Mouse (Mus musculus) frontal cortex, postnatal 36 days (tissue): ENCODE results near the gene 1700057G04Rik.
"Not testable (repeated sequence)": the region's sequence is repeated elsewhere in the genome, so short reads cannot be mapped to it uniquely, and the experiment has no call there.

Experiments
- DNase-seq, 2 experiments: peaks; one replicate each; pipeline ENCODE4 v3.0.0; 2022; ENCODE audit warnings: low spot score in 2 of 2

1700057G04Rik gene

DNA sequence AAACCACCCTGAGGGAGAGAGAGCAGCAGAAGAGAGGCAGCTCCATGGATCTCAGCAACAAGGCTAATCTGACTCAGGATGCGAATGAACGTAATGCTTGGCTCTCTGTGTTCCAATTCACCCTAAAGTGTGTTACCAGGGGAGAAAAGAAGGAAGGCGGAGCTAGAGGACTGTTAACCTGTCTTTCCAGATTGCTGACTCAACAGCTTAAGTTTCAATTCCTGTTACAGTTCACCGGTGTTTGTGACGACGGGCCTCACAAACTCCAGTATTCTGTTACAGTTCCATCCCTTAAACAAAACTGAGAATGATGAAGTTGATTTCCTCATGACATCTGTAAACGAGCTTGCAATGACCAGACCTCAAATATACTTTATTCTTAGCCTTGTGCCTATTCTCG lies 4.1 kb upstream of the 1700057G04Rik start:
- no peak for DNase-seq

DNA sequence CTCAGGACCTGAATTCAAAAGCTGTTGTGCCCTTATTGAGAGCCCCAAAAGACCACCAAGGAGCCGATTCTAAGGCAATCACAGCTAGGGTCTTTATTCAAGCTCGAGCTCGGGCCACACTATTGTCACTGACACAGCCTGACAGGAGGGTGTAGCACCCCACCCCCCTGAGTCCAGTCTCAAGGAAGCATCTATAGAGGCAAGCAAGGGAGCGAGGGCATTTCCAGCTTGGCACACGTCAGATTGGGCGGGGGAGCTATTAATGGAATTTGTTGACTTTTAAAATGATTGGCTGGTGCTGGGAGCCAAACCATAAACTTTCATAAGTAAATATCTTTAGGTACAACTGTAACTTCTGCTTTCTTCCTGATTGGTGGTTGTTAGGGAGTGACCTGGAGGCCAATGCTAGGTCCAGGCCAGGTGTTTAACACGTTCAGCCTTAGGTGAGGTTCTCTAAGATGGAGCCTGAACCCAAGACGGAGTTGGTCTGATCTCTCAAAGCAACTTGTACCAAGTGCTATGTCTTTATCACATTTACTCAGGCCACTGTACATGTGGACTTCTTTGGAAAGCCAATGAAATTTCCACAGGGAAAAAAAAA lies 3.5 kb upstream of the 1700057G04Rik start:
- no peak for DNase-seq

DNA sequence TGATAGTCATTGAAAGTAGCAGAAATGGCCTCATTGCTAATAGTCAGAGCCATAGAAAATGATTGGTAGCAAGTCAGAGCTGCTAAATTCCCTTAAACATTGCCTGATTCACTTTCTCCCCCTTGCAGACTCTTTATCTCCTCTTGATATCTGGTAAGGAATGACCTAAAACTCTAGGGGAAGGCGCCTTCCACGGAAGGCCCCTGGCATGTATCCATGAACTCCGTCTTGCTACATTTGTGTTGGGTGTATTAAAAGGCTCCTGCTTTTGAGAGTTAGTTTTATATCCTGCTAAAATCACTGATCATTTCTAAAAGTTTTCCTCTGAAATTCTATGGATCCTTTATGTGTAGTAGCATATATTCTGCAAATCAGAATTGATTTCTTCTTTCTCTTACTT lies 7.6 kb downstream of the 1700057G04Rik start:
- no peak for DNase-seq

DNA sequence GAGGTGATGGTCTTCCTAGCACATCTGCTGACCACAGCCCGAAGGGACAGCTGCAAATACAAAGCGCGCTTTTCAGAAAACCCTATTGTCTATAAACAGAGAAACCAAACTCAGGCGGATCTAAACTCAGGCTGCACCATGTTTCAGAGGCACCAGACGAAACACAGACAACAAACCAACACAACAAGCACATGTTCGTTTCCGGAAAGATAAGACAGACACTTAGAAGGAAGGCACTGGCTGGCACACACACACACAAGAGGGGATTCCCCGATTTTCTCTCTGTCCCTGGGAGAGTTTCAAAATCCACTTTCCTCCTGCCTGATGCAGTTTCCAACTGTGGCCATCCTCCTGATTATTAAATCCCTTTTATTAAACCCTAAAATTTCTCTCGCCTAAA lies 16.8 kb downstream of the 1700057G04Rik start:
- not testable (repeated sequence) for DNase-seq

DNA sequence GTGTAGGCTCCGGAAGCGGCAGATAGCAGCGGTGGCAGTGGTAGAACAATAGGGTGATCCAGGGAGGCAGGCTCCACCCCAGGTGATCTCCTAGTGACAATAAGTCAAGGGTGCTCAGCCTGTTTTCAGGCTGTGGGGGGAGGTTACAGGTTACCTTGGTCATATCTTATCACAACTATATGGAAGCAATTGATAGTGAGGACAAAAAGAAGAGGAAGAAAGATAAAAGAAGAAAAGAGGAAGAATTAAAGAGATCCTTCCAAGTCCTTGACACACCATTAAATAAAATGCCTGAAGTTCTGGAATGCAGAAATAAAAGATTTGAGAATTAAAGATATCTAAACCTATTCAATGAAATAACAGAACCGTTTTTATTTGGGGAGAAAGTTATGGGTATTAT lies 17.6 kb downstream of the 1700057G04Rik start:
- no peak for DNase-seq

DNA sequence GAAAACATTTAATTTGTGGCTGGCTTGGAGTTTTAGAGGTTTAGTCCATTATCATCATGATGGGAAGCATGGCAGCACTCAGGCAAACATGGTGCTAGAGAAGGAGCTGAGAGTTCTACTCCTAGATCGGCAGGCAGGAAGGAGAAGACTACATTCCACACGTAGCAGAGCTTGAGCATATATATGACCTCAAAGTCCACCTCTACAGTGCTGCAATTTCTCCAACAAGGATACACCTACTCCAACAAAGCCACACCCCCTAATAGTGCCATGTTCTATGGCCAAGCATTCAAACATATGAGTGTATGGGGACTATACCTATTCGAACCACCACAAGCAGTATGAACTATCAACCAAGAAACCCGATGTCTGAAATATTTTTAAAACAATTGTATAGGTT lies 22.2 kb downstream of the 1700057G04Rik start:
- no peak for DNase-seq

DNA sequence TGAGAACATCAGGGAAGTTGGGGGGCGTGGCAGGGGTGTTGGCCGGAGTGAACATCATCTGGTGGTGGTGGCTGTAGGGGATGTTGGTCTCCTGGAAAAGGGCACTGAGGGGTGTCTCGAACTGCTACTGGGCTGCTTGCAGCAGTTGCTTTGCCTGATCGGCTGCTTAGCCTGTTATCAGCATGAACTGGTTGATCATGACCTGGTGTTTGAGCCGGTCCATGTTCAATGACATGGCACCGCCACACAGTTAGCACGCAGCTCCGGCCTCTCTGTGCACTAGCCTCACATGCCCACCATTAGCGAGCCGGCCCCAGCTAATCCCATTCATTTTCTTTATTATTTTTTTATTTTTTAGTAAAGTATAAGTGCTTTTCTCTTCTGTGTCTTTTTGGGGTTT lies 25.7 kb downstream of the 1700057G04Rik start:
- no peak for DNase-seq

DNA sequence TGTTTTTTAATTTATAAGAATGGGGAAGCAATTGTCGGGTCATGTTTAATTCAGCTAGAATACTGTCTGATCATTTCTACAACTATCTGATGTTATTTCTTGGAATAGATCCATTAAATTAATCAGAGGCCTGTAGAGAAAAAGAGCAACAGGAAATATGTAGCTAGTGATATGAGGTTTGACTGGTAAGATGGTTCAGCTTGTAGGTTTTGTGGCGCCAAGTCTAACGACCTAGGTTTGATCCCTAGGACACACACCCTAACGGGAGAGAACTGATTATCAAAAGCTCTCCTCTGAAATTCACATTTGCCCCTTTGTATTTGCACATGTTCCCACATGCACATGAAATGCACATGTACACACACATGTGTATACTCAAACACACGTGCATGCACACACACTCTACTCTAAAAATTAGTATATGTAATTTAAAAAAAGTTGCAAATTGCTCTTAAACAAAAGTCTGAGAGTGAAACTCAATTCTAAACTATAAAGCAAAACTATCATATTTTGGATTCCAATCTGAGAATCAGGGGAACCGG lies 26.2 kb downstream of the 1700057G04Rik start:
- no peak for DNase-seq

DNA sequence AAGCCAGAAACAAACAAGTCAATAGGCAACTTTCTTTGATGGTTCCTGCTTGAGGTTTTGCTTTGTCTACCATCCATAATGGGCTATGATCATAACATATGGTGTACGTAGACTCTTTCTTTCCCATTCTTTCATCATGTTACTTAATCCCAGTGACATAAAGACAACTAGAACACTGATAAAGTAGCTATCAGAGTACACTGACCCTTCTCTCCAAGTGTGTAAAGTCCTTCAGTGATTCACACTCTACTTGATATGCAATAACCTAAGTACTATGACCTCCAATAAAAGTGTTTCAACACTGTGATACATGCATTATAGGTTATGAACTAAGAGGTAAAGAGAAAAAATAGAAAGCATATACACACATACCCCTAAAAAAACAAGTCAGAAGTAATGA lies 27.9 kb downstream of the 1700057G04Rik start:
- DNase-seq: no peak

DNA sequence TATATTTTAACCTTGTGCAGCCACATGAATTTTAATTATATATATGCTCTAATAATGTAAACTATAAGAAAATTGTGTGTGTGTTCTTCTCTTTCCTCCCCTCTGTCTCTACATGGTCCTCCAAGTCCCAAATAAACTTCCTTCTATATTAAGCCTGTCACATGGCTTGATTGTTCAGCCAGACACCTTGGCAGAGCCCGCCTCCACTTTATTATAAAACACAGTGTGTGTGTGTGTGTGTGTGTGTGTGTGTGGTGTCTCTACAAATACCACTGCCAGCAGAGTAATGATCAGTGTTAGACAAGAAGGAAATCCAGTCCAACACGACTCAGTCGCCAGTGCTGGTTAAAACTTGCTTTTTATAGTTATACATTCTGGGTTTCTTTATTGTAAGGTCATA lies 28.5 kb downstream of the 1700057G04Rik start:
- no peak for DNase-seq

DNA sequence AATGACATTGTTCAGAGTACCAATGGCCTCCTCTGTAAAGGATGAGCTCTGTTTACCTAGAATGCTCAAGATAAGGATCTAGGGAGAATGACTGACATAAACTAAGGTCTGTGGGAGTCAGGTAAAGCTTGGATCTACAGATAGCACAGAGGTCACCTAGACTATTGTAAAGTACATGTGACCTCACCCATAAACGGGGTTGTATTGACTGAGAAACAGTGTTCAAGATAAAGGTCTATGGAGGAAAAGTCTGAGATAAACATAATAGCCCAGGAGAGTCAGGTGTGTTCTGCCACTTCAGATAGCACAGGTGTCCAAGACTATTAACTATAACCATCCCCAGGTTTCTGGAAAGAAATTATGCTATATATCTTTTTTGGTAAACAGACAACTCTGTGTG lies 29.8 kb downstream of the 1700057G04Rik start:
- no peak for DNase-seq

DNA sequence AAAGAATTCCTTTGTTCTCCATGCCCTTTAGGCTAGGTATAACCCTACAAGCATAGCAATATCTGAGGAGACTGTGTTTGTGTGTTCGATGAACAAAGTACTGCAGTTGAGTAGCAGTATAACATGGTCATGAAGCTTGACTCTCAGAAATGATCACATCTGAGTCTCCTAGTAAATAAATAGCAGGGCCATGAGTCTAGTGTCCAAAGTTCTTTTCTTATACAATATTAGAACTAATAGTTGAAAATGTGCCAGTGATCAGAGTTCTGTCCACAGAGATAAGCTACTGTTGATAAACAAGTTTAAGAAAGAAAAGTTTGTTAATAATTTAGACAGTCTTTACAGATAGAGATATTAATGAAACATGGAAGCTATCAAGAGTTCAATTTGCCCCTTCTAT lies 42.7 kb downstream of the 1700057G04Rik start:
- DNase-seq: no peak

DNA sequence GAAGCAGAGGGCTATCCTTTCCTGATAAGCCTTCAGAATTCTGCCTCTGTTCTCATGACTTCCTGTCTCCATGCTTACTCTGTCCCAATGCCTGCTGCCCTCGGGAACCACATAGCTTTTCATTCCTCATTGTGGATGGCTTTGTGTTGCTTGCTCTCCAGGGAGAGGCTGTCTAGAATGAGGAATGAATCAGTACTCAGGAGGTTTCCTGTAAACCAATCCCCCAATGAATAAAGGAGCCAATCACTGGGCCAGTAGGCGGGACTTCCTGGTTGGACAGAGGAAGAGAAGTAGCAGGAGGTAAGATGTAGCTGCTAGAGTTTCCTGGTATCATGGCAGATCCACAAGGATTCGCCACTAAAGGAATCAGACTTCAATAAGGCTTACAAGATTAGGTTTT lies 44.1 kb downstream of the 1700057G04Rik start:
- DNase-seq: no peak

DNA sequence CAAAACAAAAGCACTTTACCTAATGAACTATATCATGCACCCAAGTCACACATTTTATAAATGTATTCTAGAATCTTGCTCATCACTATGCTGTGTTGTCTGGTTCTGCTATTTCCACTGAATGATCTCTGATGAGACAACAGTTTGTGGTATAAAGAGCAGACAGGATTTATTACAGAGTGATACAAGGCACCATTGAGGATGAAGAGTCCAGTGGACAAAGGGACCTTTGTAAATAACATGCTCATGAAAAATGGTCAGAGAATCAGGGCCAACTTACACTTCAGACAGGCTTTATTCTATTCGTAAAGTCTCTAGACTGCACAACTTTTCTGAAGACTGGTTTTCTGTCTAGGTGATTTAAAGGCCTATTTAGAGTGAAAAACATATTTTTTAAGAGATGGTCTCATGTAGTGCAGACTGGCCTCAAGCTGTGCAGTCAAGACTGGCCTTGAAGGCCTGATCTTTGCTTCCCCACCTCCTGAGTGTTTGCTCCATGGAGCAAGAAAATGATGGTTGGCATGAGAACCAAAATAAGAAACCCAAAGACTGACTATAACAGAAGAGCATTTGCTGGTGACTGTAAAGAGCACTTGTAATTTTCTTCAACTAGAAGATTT lies 51.6 kb downstream of the 1700057G04Rik start:
- DNase-seq: no peak

DNA sequence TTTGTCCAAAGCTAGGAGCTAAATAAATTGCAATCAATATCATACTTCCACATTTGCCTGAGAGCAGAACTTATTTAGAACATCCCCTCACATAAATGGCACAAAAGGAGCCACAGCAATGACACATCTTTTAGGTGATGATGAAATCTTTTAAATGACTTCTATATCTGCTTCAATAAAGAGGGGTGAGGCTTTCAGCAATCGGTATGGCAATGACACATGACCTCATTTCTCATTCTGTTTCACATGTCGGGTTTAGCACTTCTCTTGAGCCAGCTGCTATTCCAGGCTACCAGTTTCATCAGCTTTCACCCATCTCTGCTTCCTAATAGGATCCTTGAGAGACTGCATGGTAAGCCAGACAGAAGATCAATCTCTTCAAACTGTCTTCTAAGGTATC lies 54.3 kb downstream of the 1700057G04Rik start:
- no peak for DNase-seq

DNA sequence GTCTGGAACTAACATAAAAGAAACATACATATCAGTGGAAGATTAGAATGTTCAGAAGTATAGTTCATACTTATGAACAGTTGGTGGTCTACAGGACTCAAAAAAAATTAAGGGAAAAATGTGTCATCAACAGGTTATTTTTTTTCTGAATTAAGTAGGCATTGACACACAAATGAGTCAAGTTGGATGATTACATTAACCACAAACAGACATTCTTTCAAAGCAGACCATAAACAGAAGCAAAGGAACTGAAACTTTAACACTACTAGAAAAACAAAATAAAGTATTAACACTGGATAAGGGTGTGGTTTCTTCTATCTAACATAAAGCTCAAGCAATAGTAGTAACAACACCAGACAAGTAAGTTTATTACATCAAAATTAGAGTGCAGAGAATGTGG lies 59.7 kb downstream of the 1700057G04Rik start:
- DNase-seq: no peak

DNA sequence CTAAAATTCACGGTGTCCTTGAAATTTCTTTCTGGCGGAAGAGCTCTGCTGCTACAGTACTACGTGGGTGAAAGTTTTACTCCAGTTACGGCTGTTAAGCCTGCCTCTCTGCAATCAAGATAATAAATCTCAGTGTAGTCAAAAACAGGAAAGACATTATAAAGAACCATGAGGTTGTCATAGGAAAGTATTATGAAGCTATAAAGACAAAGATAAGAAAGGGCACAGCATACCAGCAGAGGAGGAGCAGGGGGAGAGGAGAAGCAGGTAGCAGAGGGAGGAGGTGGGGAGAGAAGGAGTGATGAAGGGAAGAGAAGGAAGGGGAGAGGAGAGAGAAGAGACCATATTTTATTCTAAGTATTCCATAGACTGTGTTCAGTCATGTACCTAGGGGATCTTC lies 64.7 kb downstream of the 1700057G04Rik start:
- DNase-seq: no peak

DNA sequence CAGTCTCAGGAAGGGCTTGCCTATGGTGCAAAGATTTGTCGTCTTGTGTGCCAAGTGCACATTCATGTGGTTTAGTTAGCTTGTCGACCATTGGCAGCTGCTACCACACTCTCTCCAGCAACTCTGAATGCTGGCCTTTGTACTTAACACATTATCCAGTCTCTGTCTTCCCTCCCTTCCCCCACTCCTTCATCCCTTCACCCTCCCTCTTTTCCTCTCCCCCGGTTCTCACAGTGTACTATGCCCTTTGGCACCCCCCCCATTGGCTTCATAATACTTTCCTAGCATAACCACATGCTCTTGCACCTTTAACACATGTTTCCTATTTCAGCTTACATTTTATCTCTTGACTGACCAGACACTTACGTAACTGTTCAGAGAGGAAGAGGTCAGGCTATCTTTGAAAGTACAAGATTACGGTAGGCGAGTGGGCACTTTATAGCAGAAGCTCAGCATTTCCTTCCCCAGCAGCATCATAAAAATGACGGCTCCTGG lies 65.6 kb downstream of the 1700057G04Rik start:
- DNase-seq: no peak

DNA sequence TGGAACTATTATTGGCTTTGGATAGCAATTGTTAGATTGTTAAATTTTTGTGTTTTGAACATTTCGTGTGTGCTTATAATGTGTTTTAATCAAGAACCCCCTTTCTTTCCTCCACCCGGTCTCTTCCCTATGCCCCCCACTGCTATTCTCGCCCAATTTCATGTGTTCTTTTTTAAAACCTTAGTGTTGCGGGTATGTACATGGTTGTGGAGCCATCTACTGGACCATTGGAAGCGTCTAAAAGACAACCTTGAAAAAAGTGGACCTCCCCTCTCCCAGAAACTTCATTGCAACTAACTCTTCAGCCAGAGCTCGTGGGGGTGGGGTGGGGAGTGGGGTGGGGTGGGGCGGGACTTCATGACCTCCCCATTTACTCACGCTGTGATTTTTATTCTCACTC lies 66.2 kb downstream of the 1700057G04Rik start:
- no peak for DNase-seq

DNA sequence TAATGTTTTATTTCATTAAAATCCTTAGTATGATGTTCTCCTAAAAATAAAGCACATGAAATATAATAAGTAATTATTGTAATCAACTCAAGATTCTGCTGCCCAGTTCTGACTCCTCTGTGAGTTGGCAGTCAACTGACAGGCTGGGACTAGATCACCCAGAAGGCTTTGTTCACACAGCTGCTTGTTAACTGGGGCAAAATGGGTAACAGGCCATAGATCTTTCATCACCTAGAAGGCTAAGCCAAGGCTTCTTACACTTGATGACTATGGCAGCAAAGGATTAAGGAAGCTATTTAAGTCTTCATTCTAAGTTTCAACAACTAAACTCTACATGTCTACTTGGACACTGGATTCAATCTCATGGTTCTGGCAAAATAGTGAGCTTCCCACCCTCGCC lies 68.8 kb downstream of the 1700057G04Rik start:
- DNase-seq: no peak

DNA sequence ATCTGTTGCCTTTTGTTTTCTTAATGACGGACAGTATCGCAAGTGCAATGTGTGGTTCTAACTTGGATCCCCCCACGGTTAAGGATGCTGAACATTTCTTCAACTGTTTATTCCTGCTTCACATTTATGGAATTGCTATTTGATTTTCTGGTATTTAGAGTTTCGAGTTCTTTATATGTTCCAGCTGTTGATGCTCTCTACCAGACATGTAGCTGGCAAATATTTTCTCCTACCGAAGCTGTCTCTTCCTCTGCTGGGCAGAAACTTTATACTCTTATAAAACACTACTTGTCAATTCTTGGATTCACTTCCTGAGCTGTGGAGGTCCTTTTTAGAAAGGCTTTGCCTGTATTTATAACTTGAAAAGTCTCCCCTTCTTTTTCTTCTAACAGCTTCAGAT lies 70.1 kb downstream of the 1700057G04Rik start:
- no peak for DNase-seq

DNA sequence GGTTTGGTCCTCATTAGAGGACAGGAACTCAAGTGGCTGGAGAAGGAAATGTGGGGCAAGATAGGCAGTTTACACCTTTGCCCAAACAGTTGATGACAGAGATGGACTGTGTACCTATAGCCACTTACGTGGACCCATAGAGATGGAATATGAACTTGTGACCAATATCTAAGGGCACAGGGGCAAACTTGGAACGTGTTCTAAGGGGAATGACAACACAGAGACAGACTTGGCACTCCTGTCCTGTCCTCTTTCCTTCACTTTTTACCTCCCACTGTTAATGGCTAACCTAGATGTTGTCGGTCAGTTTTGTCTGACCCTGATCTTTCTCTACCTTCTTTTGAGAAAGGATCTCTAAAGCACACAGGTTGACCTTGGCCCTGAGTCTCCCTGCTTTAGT lies 74.2 kb downstream of the 1700057G04Rik start:
- no peak for DNase-seq

DNA sequence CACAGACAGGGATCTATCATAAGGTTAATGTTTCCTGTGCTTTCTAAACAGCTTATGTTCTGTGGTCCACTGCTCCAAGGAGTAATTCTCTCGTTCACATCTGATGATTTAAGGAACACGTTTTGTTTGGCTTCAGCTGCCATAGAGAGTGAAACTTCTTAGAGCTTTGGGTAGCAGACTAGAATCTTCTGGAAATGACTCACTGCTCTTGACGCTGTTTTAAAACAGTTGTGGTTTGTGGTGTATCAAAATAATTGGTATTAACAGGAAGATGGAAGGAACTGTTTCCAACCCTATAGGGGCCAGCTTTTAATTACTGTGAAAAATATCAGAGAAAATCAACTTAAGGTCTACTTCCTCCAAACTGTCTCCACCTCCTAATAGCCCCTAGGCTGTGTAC lies 75.2 kb downstream of the 1700057G04Rik start:
- no peak for DNase-seq

DNA sequence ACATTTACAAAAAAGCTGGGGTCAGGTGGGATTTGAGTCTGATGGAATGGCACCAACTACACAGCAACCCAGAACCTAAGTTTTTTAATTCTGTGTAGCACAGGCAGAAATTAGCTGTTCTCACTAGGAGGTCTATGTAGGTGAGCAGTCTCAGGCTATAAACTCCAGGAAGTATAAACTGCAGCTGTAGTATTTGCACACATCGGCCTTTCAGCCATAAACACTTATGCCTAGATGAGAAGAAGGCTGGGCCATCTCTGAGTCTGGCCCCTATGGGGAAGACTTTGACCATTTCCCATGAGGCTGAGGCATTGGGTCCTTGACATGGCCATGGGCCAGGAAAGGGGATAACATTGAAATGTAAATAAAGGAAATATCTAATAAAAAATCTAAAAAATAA lies 76.7 kb downstream of the 1700057G04Rik start:
- no peak for DNase-seq
